In genomic region chr5:131596591-131596990, GRCm38 (mm10) we compare ENCODE assay signal across 15 mouse cellular contexts.
DNase-seq lines count a peak whose midpoint lies in the region; ATAC-seq lines count a peak whose summit lies in the region.
"Had no signal": no experiment of that assay in that cellular context is flagged by ENCODE, and none has a peak within 500 bp of the region (broad histone marks: within the 10 kb centered on the region; RNA-seq: fewer than 3 reads in every experiment).

No protein-coding gene starts in this region.

- no peak overlapping the region for H3K4me3 ChIP-seq in hindbrain, embryonic 13.5 days
- H3K4me3 ChIP-seq in midbrain, embryonic 14.5 days (replicated peaks; ENCODE audit: low read depth, low read length), result no peak overlapping the region
- H3K4me3 ChIP-seq: lung, embryonic 15.5 days had no signal

- H3K4me1 ChIP-seq in hindbrain, embryonic 13.5 days (replicated peaks), result peaks cover 77% of the 10 kb centered on the region
- H3K4me1 ChIP-seq in midbrain, embryonic 14.5 days (ENCODE audit: control insufficient read depth, insufficient read depth, low read length), result peaks cover 48% of the 10 kb centered on the region

- peak overlapping the region; percentile 31 for H3K4me2 ChIP-seq in hindbrain, embryonic 13.5 days
- peak overlapping the region; percentile 13 for H3K4me2 ChIP-seq in midbrain, embryonic 14.5 days (ENCODE audit: low read length)
- H3K4me2 ChIP-seq: lung, embryonic 15.5 days had no signal

- peak overlapping the region; percentile 82 for H3K27ac ChIP-seq in hindbrain, embryonic 13.5 days
- H3K27ac ChIP-seq in midbrain, embryonic 14.5 days (replicated peaks; ENCODE audit: low read depth, low read length), result peak overlapping the region; percentile 22
- H3K27ac ChIP-seq: lung, embryonic 15.5 days had no signal

- H3K27me3 ChIP-seq in hindbrain, embryonic 13.5 days, result peaks cover 21% of the 10 kb centered on the region; the same call in 1 of the 2 replicates
- H3K27me3 ChIP-seq in midbrain, embryonic 14.5 days (ENCODE audit: control insufficient read depth, insufficient read depth, low read length), result 0 out of 2 replicates have a peak, but pooled peaks cover 4% of the 10 kb centered on the region

- H3K9me3 ChIP-seq in hindbrain, embryonic 13.5 days, result no peaks in the 10 kb centered on the region
- no peaks in the 10 kb centered on the region for H3K9me3 ChIP-seq in midbrain, embryonic 14.5 days (ENCODE audit: control insufficient read depth, low read length)
- H3K9me3 ChIP-seq: lung, embryonic 15.5 days had no signal

- 0% methylated on average over 10 of the region's 10 CpGs for WGBS in hindbrain, embryonic 13.5 days
- WGBS in midbrain, embryonic 14.5 days, result under 1% methylated on average over 10 of the region's 10 CpGs

- H3K9ac ChIP-seq in hindbrain, embryonic 13.5 days, result peak overlapping the region; percentile 63
- peak overlapping the region; percentile 36; the same call in 1 of the 2 replicates for H3K9ac ChIP-seq in midbrain, embryonic 14.5 days (replicated peaks; ENCODE audit: low read length)
- H3K9ac ChIP-seq: lung, embryonic 15.5 days had no signal

- peak; percentile 29 for DNase-seq in MN1 (ENCODE audit: low spot score)
- peak; percentile 71 for DNase-seq in embryo, embryonic 9.5 days (ENCODE audit: extremely low spot score)
- DNase-seq in midbrain, embryonic 14.5 days, result peak; percentile 70
- no peak for DNase-seq in urinary bladder, postnatal 14 days (ENCODE audit: low spot score)
- DNase-seq in natural killer cell, adult 2 months (ENCODE audit: low spot score in 2 of 2), result no peak
- no peak for DNase-seq in lung, postnatal 14 days
- DNase-seq in spleen, postnatal 10 days (ENCODE audit: low spot score in 2 of 2), result no peak
- DNase-seq: adrenal gland, postnatal 10 days; heart, postnatal 4 days; kidney, adult 2 months; liver; right cerebral cortex, postnatal 25 days; thymus, adult 18-20 months had no signal

- H3K36me3 ChIP-seq in hindbrain, embryonic 13.5 days, result 0 out of 2 replicates have a peak, but pooled peaks cover 5% of the 10 kb centered on the region
- no peaks in the 10 kb centered on the region for H3K36me3 ChIP-seq in midbrain, embryonic 14.5 days (ENCODE audit: control insufficient read depth, insufficient read depth, low read length)
- H3K36me3 ChIP-seq: lung, embryonic 15.5 days had no signal

- ATAC-seq in hindbrain, embryonic 13.5 days (ENCODE audit: low FRiP score), result no peak
- ATAC-seq in midbrain, embryonic 14.5 days (ENCODE audit: low FRiP score, low TSS enrichment), result 0 out of 2 replicates have a peak, but pooled peaks have one; percentile 22

Comparison
In these comparisons a context has a peak if more than half of its experiments do, and no peak if none do; other contexts are left out.
1. DNase-seq: peak in MN1 (single experiment), embryo, embryonic 9.5 days (single experiment) and midbrain, embryonic 14.5 days (single experiment); none in urinary bladder, postnatal 14 days (single experiment), natural killer cell, adult 2 months (0 of 2), lung, postnatal 14 days (single experiment) and spleen, postnatal 10 days (0 of 2).